Mouse (Mus musculus) ES-E14 (cell line): ENCODE results near the gene Cacna1g. TPM values are rescaled to one million over a fixed set of nuclear protein-coding genes. Genes with fewer than 3 reads are reported as not detected.

Experiments used
- DNase-seq: peaks from one replicate; pipeline ENCODE4 v3.0.0-alpha.2; 2013; ENCODE audit warnings: low read depth, low spot score
- H3K27ac ChIP-seq: 2 replicates; pipeline ENCODE4 v1.5.1; 2012; ENCODE audit warnings: low read depth, mild to moderate bottlenecking, low read length, moderate library complexity, mixed read lengths; ENCODE audit not compliant: poor library complexity, insufficient read depth, severe bottlenecking
- H3K36me3 ChIP-seq: 2 replicates; pipeline ENCODE4 v1.6.1; 2012; ENCODE audit warnings: mild to moderate bottlenecking, low read length, moderate library complexity, mixed read lengths; ENCODE audit not compliant: control insufficient read depth, poor library complexity, insufficient read depth, severe bottlenecking
- H3K4me1 ChIP-seq, 2 experiments: fragments of 150-350 bp in 1 of 2; sonication (generic) in 1 of 2; 2 replicates each; pipeline ENCODE4 v1.6.1; 2012; ENCODE audit warnings: low read length in 2 of 2, mild to moderate bottlenecking in 1 of 2, mixed read lengths in 1 of 2; ENCODE audit not compliant: control insufficient read depth in 2 of 2, insufficient read depth in 2 of 2, poor library complexity in 1 of 2
- H3K4me3 ChIP-seq, 2 experiments: fragments of 150-350 bp in 1 of 2; sonication (generic) in 1 of 2; 2 replicates each; pipeline ENCODE4 v1.5.1; 2012; ENCODE audit warnings: low read length in 2 of 2, low read depth in 1 of 2, mild to moderate bottlenecking in 1 of 2, mixed read lengths in 1 of 2; ENCODE audit not compliant: insufficient read depth in 1 of 2, poor library complexity in 1 of 2, severe bottlenecking in 1 of 2
- H3K9ac ChIP-seq: 2 replicates; pipeline ENCODE4 v1.6.1; 2012; ENCODE audit warnings: low read depth, mild to moderate bottlenecking, low read length, mixed read lengths; ENCODE audit not compliant: poor library complexity, insufficient read depth, severe bottlenecking
- H3K9me3 ChIP-seq: fragments of 150-350 bp; sonication (generic); 2 replicates; pipeline ENCODE4 v1.6.1; 2012; ENCODE audit warnings: low read depth, mild to moderate bottlenecking, low read length; ENCODE audit not compliant: control insufficient read depth, insufficient read depth
- CHD2 ChIP-seq: IDR thresholded peaks from 2 replicates; pipeline ENCODE4 v1.6.1; 2014; ENCODE audit warnings: mild to moderate bottlenecking, low read depth, low read length, inconsistent platforms
- HCFC1 ChIP-seq: IDR thresholded peaks from 2 replicates; pipeline ENCODE4 v1.6.1; 2012; ENCODE audit warnings: low read length, inconsistent platforms, borderline replicate concordance; ENCODE audit not compliant: insufficient read depth
- MAFK ChIP-seq: IDR thresholded peaks from 2 replicates; pipeline ENCODE4 v1.6.1; 2014; ENCODE audit warnings: mild to moderate bottlenecking, low read depth, low read length, inconsistent platforms; ENCODE audit not compliant: insufficient read depth
- ZC3H11A ChIP-seq: IDR thresholded peaks from 2 replicates; pipeline ENCODE4 v1.6.1; 2012; ENCODE audit warnings: low read depth, mild to moderate bottlenecking, inconsistent platforms, low read length, borderline replicate concordance
- ZNF384 ChIP-seq: IDR thresholded peaks from 2 replicates; pipeline ENCODE4 v1.6.1; 2012; ENCODE audit warnings: low read depth, low read length, inconsistent platforms
- in situ Hi-C, 2 experiments: fragments of 600-800 bp; cut with MboI; formaldehyde crosslinking; loops; one replicate each; pipeline ENCODE4 v1.15.1; 2025; ENCODE audit warnings: low sequenced_read_pairs in 2 of 2, inconsistent platforms in 1 of 2; ENCODE audit not compliant: unreplicated experiment in 2 of 2
- total RNA-seq: library from RNA; depleted of rRNA; stranded (reverse); fragments of 300-350 nt; gene quantifications from 2 replicates; pipeline ENCODE4 v1.2.3, GENCODE M21; 2012

Cacna1g gene
- total RNA-seq, 1 experiment: 2.2 TPM

GRCm38 (mm10) chr11:94420991-94421390 is 53.0 kb downstream of the Cacna1g start:
- H3K9me3 ChIP-seq: no peaks in the 10 kb centered on the region
- H3K4me3 ChIP-seq: no peak overlapping the region
- TF ChIP-seq ZNF384 (no peak), HCFC1 (no peak), CHD2 (no peak), ZC3H11A (no peak), MAFK (no peak)
- no peak for DNase-seq
- no peaks in the 10 kb centered on the region for H3K36me3 ChIP-seq
- peaks cover 0 to 6% of the 10 kb centered on the region in 2 experiments; a peak in 1 of 4 replicates for H3K4me1 ChIP-seq
- in situ Hi-C loops: no loop called here
- H3K9ac ChIP-seq: no peak overlapping the region
- no peak overlapping the region for H3K27ac ChIP-seq

GRCm38 (mm10) chr11:94420325-94420724 is 53.7 kb downstream of the Cacna1g start:
- Histone ChIP-seq H3K36me3 (no peaks in the 10 kb centered on the region), H3K4me1 (peaks cover 0 to 3% of the 10 kb centered on the region in 2 experiments; a peak in 1 of 4 replicates), H3K4me3 (no peak overlapping the region), H3K27ac (no peak overlapping the region), H3K9me3 (no peaks in the 10 kb centered on the region), H3K9ac (no peak overlapping the region)
- no peak for DNase-seq
- in situ Hi-C loops: no loop called here
- TF ChIP-seq ZNF384: no peak
- TF ChIP-seq HCFC1: no peak
- TF ChIP-seq CHD2: no peak
- TF ChIP-seq ZC3H11A: no peak
- TF ChIP-seq MAFK: no peak

GRCm38 (mm10) chr11:94419004-94419727 is 54.8 kb downstream of the Cacna1g start:
- no peak for DNase-seq
- Histone ChIP-seq H3K9me3 (no peaks in the 10 kb centered on the region), H3K4me3 (no peak overlapping the region), H3K27ac (no peak overlapping the region), H3K36me3 (no peaks in the 10 kb centered on the region), H3K9ac (no peak overlapping the region), H3K4me1 (peaks cover 0 to 2% of the 10 kb centered on the region in 2 experiments; a peak in 1 of 4 replicates)
- TF ChIP-seq ZNF384: no peak
- TF ChIP-seq ZC3H11A: no peak
- no peak for TF ChIP-seq CHD2
- TF ChIP-seq HCFC1: no peak
- TF ChIP-seq MAFK: no peak
- in situ Hi-C loops: no loop called here

GRCm38 (mm10) chr11:94414042-94414441 is 60.0 kb downstream of the Cacna1g start:
- in situ Hi-C loops: no loop called here
- DNase-seq: no peak
- H3K27ac ChIP-seq: no peak overlapping the region
- H3K9ac ChIP-seq: no peak overlapping the region
- peaks cover 0 to 4% of the 10 kb centered on the region in 2 experiments; a peak in 1 of 4 replicates for H3K4me1 ChIP-seq
- no peak for TF ChIP-seq ZNF384
- TF ChIP-seq HCFC1: no peak
- no peak for TF ChIP-seq CHD2
- no peak for TF ChIP-seq ZC3H11A
- TF ChIP-seq MAFK: no peak
- no peaks in the 10 kb centered on the region for H3K36me3 ChIP-seq
- no peak overlapping the region for H3K4me3 ChIP-seq
- H3K9me3 ChIP-seq: no peaks in the 10 kb centered on the region
